In genomic region chr4:117570964-117571363, GRCm38 (mm10) we compare ENCODE assay signal across 21 mouse cellular contexts. TPM values are rescaled to one million over a fixed set of nuclear protein-coding genes. Genes with fewer than 3 reads are reported as not detected.
DNase-seq lines count a peak whose midpoint lies in the region; ATAC-seq and TF ChIP-seq lines count a peak whose summit lies in the region.
"Had no signal": no experiment of that assay in that cellular context is flagged by ENCODE, and none has a peak within 500 bp of the region (broad histone marks: within the 10 kb centered on the region; RNA-seq: fewer than 3 reads in every experiment).

No protein-coding gene starts in this region.

- peak overlapping the region; percentile 73 for H3K27ac ChIP-seq in layer of hippocampus, adult 2 months
- H3K27ac ChIP-seq in heart, embryonic 16.5 days (ENCODE audit: low read length): no peak overlapping the region
- H3K27ac ChIP-seq in midbrain, embryonic 14.5 days (replicated peaks; ENCODE audit: low read depth, low read length): no peak overlapping the region
- H3K27ac ChIP-seq: embryonic facial prominence, embryonic 12.5 days; hindbrain, embryonic 15.5 days; limb, embryonic 10.5 days; liver, embryonic 15.5 days; lung, embryonic 15.5 days had no signal

- H3K27me3 ChIP-seq in heart, embryonic 16.5 days (ENCODE audit: control insufficient read depth, insufficient read depth, low read length): no peaks in the 10 kb centered on the region
- no peaks in the 10 kb centered on the region for H3K27me3 ChIP-seq in midbrain, embryonic 14.5 days (ENCODE audit: control insufficient read depth, insufficient read depth, low read length)
- H3K27me3 ChIP-seq: embryonic facial prominence, embryonic 12.5 days; hindbrain, embryonic 15.5 days; liver, embryonic 15.5 days; lung, embryonic 15.5 days had no signal

- no peak overlapping the region for H3K4me3 ChIP-seq in layer of hippocampus, adult 2 months
- H3K4me3 ChIP-seq in heart, embryonic 16.5 days (ENCODE audit: low read length): no peak overlapping the region
- H3K4me3 ChIP-seq in midbrain, embryonic 14.5 days (replicated peaks; ENCODE audit: low read depth, low read length): no peak overlapping the region
- H3K4me3 ChIP-seq: embryonic facial prominence, embryonic 12.5 days; hindbrain, embryonic 15.5 days; limb, embryonic 10.5 days; liver, embryonic 15.5 days; lung, embryonic 15.5 days had no signal

- 67% methylated on average over 5 of the region's 5 CpGs for WGBS in heart, embryonic 16.5 days
- 74% methylated on average over 5 of the region's 5 CpGs for WGBS in midbrain, embryonic 14.5 days

- H3K9ac ChIP-seq in heart, embryonic 16.5 days (ENCODE audit: low read length): no peak overlapping the region
- no peak overlapping the region for H3K9ac ChIP-seq in midbrain, embryonic 14.5 days (replicated peaks; ENCODE audit: low read length)
- H3K9ac ChIP-seq: embryonic facial prominence, embryonic 12.5 days; forebrain, postnatal 0 days; hindbrain, embryonic 15.5 days; liver, embryonic 15.5 days; lung, embryonic 15.5 days had no signal

- peak; percentile 10 for DNase-seq in gastrocnemius, adult 18-20 months (ENCODE audit: low spot score)
- no peak for DNase-seq in gastrocnemius, postnatal 14 days
- DNase-seq in layer of hippocampus, adult 2 months (ENCODE audit: low spot score in 2 of 2): no peak
- DNase-seq in layer of hippocampus, postnatal 36 days: no peak
- no peak for DNase-seq in midbrain, embryonic 14.5 days
- DNase-seq: adrenal gland, postnatal 25 days; cerebellum, adult 9-11 months; forebrain, postnatal 0 days; kidney, adult 9 months; kidney, postnatal 14 days; liver; lung, postnatal 36 days; right cerebral cortex, postnatal 25 days had no signal

- peaks cover 7% of the 10 kb centered on the region; the same call in 1 of the 2 replicates for H3K36me3 ChIP-seq in heart, embryonic 16.5 days (ENCODE audit: control insufficient read depth, insufficient read depth)
- H3K36me3 ChIP-seq in midbrain, embryonic 14.5 days (ENCODE audit: control insufficient read depth, insufficient read depth, low read length): peaks cover 21% of the 10 kb centered on the region; the same call in 1 of the 2 replicates

- no peak overlapping the region for H3K4me2 ChIP-seq in heart, embryonic 16.5 days (ENCODE audit: low read depth, low read length)
- no peak overlapping the region for H3K4me2 ChIP-seq in midbrain, embryonic 14.5 days (ENCODE audit: low read length)
- H3K4me2 ChIP-seq: embryonic facial prominence, embryonic 12.5 days; hindbrain, embryonic 15.5 days; liver, embryonic 15.5 days; lung, embryonic 15.5 days had no signal

- TF ChIP-seq CTCF in layer of hippocampus, adult 2 months (conservative IDR thresholded peaks at IDR 0.05): no peak

- intact Hi-C loops in gastrocnemius, postnatal 14 days (cut with DNase I; ENCODE audit: low total_unique reads): no loop called here

- no peaks in the 10 kb centered on the region for H3K9me3 ChIP-seq in heart, embryonic 16.5 days (replicated peaks; ENCODE audit: control insufficient read depth, low read length)
- H3K9me3 ChIP-seq in midbrain, embryonic 14.5 days (ENCODE audit: control insufficient read depth, low read length): no peaks in the 10 kb centered on the region
- H3K9me3 ChIP-seq: embryonic facial prominence, embryonic 12.5 days; hindbrain, embryonic 15.5 days; limb, embryonic 10.5 days; liver, embryonic 15.5 days; lung, embryonic 15.5 days had no signal

- ATAC-seq in heart, embryonic 16.5 days (replicated peaks; ENCODE audit: extremely low read depth, insufficient read depth, low FRiP score): peak; percentile 75
- no peak for ATAC-seq in midbrain, embryonic 14.5 days (ENCODE audit: low FRiP score, low TSS enrichment)
- no peak for ATAC-seq in monocyte, adult 5-6 weeks (replicated peaks; ENCODE audit: insufficient number of reproducible peaks, low FRiP score, low TSS enrichment, poor library complexity, severe bottlenecking)
- ATAC-seq in frontal cortex, adult (ENCODE audit: low TSS enrichment): no peak
- ATAC-seq: forebrain, postnatal 0 days had no signal

- peaks cover 13% of the 10 kb centered on the region for H3K4me1 ChIP-seq in heart, embryonic 16.5 days (ENCODE audit: control insufficient read depth, insufficient read depth, low read length)
- H3K4me1 ChIP-seq in midbrain, embryonic 14.5 days (ENCODE audit: control insufficient read depth, insufficient read depth, low read length): no peaks in the 10 kb centered on the region
- H3K4me1 ChIP-seq: liver, embryonic 15.5 days; lung, embryonic 15.5 days had no signal

RNA-seq across cellular contexts. Expression of gene Eri3, which starts 20.8 kb away (rescaled TPM):
- 100 to 1,000 TPM in 1 of 2 experiments, 10 to 100 TPM in 1; 92.1 to 105 TPM for total RNA-seq in gastrocnemius, adult 18-20 months (2021)
- total RNA-seq in gastrocnemius, postnatal 14 days (2021): 10 to 100 TPM; 68.6 to 70.8 TPM
- total RNA-seq in layer of hippocampus, adult 2 months (2021): 100 to 1,000 TPM; 194 to 211 TPM
- total RNA-seq in layer of hippocampus, postnatal 36 days (2021): 100 to 1,000 TPM; 183 to 187 TPM
- polyA plus RNA-seq in heart, embryonic 16.5 days (2015; fragmentation: Nextera tagmentation; extraction: Ambion mirVana): 93.5 and 94.5 TPM in 2 replicates
- polyA plus RNA-seq in midbrain, embryonic 14.5 days (2014; fragmentation: Nextera tagmentation; extraction: Ambion mirVana): 267 and 284 TPM in 2 replicates
- 10.0 to 57.7 TPM (median 14.9 TPM) in 3 replicates for total RNA-seq in monocyte, adult 5-6 weeks (2017)
